Mouse (Mus musculus): ENCODE results near the gene Rad51b.

The Rad51b gene

GRCm38 (mm10) chr12:79330571-79330970 lies 33.5 kb downstream of the Rad51b start:
- in situ Hi-C loops (cut with MboI, MseI): no loop called here

- in situ Hi-C loops (cut with MboI, MseI): no loop called here
Observed at GRCm38 (mm10) chr12:79331722-79332121, 34.6 kb downstream of the Rad51b start.

GRCm38 (mm10) chr12:79338791-79339190 lies 41.7 kb downstream of the Rad51b start:
- in situ Hi-C loops (cut with MboI, MseI): no loop called here

- in situ Hi-C loops (cut with MboI, MseI): no loop called here
Observed at GRCm38 (mm10) chr12:79340513-79340912, 43.4 kb downstream of the Rad51b start.

- in situ Hi-C loops (cut with MboI, MseI): no loop called here
Observed at GRCm38 (mm10) chr12:79341291-79341845, 44.3 kb downstream of the Rad51b start.

- in situ Hi-C loops (cut with MboI, MseI): no loop called here
Observed at GRCm38 (mm10) chr12:79346198-79346733, 49.2 kb downstream of the Rad51b start.

- in situ Hi-C loops (cut with MboI, MseI): no loop called here
Observed at GRCm38 (mm10) chr12:79347643-79348042, 50.6 kb downstream of the Rad51b start.

GRCm38 (mm10) chr12:79351461-79351860 lies 54.4 kb downstream of the Rad51b start:
- in situ Hi-C loops (cut with MboI, MseI): no loop called here

- in situ Hi-C loops (cut with MboI, MseI): no loop called here
Observed at GRCm38 (mm10) chr12:79352086-79352741, 55.1 kb downstream of the Rad51b start.

GRCm38 (mm10) chr12:79352742-79353114 lies 55.6 kb downstream of the Rad51b start:
- in situ Hi-C loops (cut with MboI, MseI): no loop called here

- in situ Hi-C loops (cut with MboI, MseI): no loop called here
Observed at GRCm38 (mm10) chr12:79353356-79353755, 56.3 kb downstream of the Rad51b start.

GRCm38 (mm10) chr12:79354621-79355020 lies 57.5 kb downstream of the Rad51b start:
- in situ Hi-C loops (cut with MboI, MseI): loop anchor here (5.0 kb wide), 1 partner anchor 788 kb away; no protein-coding TSS in a partner anchor

- in situ Hi-C loops (cut with MboI, MseI): loop anchor here (5.0 kb wide), 1 partner anchor 786 kb away; no protein-coding TSS in a partner anchor
Observed at GRCm38 (mm10) chr12:79356138-79356537, 59.1 kb downstream of the Rad51b start.

GRCm38 (mm10) chr12:79357631-79358030 lies 60.5 kb downstream of the Rad51b start:
- in situ Hi-C loops (cut with MboI, MseI): loop anchor here (5.0 kb wide), 1 partner anchor 785 kb away; no protein-coding TSS in a partner anchor

GRCm38 (mm10) chr12:79358613-79359218 lies 61.6 kb downstream of the Rad51b start:
- in situ Hi-C loops (cut with MboI, MseI): loop anchor here (5.0 kb wide), 1 partner anchor 784 kb away; no protein-coding TSS in a partner anchor

GRCm38 (mm10) chr12:79359404-79359803 lies 62.3 kb downstream of the Rad51b start:
- in situ Hi-C loops (cut with MboI, MseI): loop anchor here (5.0 kb wide), 1 partner anchor 783 kb away; no protein-coding TSS in a partner anchor

- in situ Hi-C loops (cut with MboI, MseI): no loop called here
Observed at GRCm38 (mm10) chr12:79362219-79362618, 65.1 kb downstream of the Rad51b start.

GRCm38 (mm10) chr12:79364284-79364683 lies 67.2 kb downstream of the Rad51b start:
- in situ Hi-C loops (cut with MboI, MseI): no loop called here

GRCm38 (mm10) chr12:79368818-79369217 lies 71.7 kb downstream of the Rad51b start:
- in situ Hi-C loops (cut with MboI, MseI): no loop called here

GRCm38 (mm10) chr12:79369512-79370165 lies 72.6 kb downstream of the Rad51b start:
- in situ Hi-C loops (cut with MboI, MseI): no loop called here

- in situ Hi-C loops (cut with MboI, MseI): no loop called here
Observed at GRCm38 (mm10) chr12:79372697-79373096, 75.6 kb downstream of the Rad51b start.

GRCm38 (mm10) chr12:79377378-79377777 lies 80.3 kb downstream of the Rad51b start:
- in situ Hi-C loops (cut with MboI, MseI): no loop called here

Measured in T-helper 2 cell (primary cell).